Mouse (Mus musculus) fibroblast of lung, adult 2 months (primary cell): ENCODE data around the gene Arpp21.
"Not testable (repeated sequence)": the region's sequence is repeated elsewhere in the genome, so short reads cannot be mapped to it uniquely, and the experiment has no call there.

Experiments
- DNase-seq: peaks from one replicate; pipeline ENCODE4 v3.0.0-alpha.2; 2011; ENCODE audit warnings: low read depth

Arpp21 gene

DNA sequence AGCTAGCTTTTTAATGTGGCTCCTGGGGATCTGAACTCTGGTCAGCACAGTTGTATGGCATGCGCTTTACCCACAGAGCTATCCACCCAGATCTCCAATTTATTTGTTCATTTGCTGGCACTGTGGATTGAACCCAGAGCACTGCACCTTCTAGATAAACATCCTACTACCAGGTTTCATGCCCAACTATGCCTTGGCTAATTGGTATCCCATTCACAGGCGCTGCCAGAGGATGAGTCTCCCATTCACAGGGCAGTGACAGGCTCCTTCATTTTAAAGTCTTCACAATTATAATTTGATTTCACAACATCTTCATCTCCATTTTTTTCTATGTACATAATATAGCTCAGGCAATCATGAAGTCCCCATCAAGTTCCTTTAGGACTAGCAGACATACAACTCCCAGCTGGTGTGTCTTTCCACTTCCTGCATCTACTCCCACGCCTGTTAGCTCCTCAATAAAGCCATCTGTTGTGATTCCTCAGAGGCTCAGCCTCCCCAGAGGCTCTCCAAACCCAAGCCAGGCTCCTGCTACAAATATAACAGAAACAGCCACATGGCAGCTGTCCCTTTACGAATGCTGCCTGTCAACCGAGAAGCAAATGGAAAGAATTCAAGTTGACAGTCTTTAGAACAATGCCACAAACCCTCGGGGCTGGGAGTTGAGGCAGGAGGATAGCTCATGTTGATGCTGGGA lies 133.4 kb downstream of the Arpp21 start:
- DNase-seq, result no peak

GRCm38 (mm10) chr9:112100841-112101595 lies 134.7 kb downstream of the Arpp21 start:
- no peak for DNase-seq

GRCm38 (mm10) chr9:112098267-112098666 lies 137.5 kb downstream of the Arpp21 start:
- no peak for DNase-seq

DNA sequence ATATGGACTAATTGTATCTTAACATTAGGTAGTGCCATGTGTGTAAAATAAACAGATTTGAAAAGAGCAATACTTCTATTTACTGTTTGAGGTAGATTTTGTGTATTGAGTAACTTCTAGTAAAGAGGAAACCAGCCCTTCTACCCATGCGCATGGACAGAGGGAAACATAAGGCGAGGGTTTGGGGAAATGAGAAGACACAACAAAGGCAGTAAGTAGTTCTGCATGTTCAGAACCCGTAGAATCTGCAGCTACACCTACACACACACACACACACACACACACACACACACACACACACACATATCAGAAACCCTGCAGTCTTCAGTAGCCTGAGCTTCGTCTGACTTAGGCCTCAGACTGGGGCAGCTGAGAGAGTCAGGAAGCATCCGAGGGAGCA lies 140.0 kb downstream of the Arpp21 start:
- DNase-seq, result no peak

DNA sequence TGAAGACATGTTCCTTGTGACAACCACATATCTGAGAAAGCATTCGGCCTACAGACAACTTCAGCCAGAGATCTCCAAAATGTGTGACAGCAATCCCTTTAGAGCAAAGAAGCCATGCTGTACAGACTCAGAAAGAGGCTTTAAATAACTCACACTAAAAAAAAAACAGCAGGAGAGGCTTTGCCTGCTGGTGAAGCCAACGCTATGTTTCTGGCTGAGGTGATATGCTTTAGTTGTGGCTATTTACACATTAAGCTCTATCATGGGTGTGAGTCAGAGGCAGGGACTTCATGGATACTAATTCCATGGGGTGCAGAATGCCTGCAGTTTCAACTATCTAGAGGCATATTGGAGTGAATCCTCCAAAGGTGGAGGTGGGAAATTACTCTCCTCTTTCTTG lies 140.5 kb downstream of the Arpp21 start:
- no peak for DNase-seq

DNA sequence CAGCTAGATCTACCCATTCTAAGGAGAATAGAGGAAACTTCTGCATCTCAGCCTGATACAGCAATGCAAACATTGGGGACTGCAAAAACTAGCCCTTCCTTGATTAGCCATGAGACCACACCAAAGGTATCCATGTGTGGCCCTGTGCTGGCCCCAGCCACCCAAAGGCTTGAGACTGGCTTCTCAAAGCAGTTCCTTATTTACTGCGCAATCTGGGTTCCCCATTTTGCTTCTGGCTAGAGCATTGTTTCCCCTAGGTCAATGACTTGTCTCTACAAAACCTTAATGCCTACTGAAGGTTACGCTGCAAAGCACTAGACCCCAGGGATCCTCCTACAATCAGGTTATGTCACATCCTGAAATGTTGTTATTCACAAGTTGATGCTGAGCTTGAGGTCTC lies 156.8 kb downstream of the Arpp21 start:
- DNase-seq, result no peak

- no peak for DNase-seq
Measured at GRCm38 (mm10) chr9:112078453-112078852, 157.3 kb downstream of the Arpp21 start.

DNA sequence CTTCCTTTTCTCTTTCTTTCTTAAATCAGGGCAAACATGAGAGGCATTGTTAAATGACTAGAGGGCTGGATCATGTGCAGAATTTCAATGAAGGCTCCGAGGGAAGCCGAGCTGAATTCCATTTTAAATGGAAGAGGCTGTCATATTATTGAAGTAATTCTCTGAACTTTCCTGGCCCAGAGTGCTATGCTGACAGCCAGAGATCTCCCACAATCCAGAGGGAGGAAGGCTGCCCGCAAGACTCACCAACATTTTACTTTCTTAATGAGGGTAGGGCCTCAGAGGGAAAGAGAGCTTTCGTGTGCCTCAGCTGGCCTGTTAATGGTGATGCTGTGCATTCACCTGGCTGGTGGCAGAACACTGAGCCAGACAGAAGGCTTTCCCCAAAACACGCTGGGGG lies 160.5 kb downstream of the Arpp21 start:
- no peak for DNase-seq

GRCm38 (mm10) chr9:112074872-112075271 lies 160.9 kb downstream of the Arpp21 start:
- DNase-seq, result no peak

DNA sequence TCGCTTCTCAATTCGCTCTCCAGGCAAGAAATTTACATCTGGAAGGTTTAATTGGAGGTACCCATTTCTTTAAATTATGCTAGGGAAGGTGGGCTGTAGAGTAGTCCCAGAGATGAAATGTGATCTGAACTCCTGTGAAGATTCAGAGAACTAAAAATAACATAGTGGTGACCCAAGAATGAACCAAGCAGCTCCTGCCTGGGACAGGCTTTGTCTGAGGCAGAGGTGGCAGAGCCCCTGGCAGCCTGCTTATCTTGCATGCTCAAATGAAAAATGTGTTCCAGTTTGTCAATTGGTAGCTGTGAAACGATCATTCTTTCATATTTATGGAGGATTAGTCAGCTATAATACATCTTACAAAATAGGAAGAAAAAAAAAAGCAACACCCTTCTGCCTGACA lies 164.4 kb downstream of the Arpp21 start:
- DNase-seq, result no peak

GRCm38 (mm10) chr9:112070961-112071360 lies 164.8 kb downstream of the Arpp21 start:
- no peak for DNase-seq

- DNase-seq, result no peak
Measured at GRCm38 (mm10) chr9:112068250-112068649, 167.5 kb downstream of the Arpp21 start.

GRCm38 (mm10) chr9:112060696-112061425 lies 174.9 kb downstream of the Arpp21 start:
- DNase-seq, result no peak

DNA sequence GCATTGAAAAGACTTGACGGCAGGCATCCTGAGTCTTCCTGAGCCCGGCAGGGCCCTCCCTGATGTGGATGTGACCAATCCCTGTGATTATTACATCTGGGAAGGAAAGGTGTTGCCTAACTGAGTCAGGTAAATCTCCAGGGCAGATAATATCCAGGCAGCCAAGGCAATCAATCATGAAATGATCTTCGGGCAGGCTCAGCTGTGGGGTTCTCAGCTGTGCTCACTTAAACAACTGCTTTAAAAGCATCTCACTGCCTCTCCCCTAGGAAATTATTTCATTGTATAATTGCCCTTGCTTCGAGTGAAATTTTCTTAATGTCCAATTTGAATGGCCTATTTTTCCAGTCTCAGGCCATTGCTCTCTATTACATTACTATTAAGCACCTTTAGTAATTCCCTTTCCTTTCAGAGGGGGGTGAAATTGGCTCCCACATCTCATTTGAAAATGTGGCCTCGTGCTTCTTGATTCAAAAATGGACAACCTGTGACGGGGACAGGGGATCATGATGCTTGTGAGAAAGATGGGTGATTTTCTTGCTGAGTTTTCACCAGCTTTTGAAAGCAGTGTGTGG lies 180.8 kb downstream of the Arpp21 start:
- no peak for DNase-seq

DNA sequence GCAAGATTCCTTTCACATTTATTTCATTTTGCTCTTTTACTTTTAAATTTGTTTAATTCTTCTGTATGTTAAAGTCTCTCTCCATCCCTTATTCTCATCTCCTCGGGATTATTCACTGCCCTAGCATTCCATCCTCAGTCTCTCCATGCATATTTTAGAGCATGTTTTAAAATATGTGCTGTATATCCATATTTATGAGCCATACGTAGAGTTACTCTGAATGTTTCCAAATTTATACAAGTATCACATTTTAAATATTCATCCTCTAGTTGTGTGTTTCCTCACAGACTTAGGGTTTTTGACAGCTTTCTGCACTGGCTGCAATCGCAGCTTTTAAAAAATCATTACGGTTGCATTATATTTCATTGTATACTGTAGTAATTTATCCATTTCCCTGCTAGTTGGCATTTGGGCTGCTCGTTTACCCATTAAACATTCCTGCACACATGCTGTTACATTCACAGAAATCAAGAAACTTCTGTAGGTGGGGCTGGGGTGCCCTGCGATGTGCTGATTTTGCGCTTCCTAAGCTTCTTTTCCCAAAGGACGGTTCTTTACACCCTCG lies 187.8 kb downstream of the Arpp21 start:
- DNase-seq, result no peak

DNA sequence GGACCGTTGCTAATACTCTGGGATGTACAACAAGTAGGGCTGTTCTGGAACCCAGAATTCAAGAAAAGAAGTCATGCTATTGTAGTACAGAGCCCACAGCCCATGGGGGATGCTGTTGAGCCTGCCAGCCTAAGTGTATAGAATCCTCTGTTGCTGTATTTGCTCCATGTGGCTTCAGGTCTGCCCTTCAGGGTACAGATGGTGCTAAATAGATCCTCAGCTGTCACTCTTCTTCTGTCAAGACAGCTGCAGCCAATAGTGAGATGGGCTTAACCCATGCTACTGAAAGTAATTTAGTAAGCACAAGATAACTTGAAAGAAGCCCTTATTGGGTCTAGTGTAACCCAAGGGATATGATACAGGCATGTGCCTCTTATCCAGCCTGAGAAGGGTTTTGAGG lies 195.2 kb downstream of the Arpp21 start:
- no peak for DNase-seq

GRCm38 (mm10) chr9:112037732-112038131 lies 198.0 kb downstream of the Arpp21 start:
- no peak for DNase-seq

DNA sequence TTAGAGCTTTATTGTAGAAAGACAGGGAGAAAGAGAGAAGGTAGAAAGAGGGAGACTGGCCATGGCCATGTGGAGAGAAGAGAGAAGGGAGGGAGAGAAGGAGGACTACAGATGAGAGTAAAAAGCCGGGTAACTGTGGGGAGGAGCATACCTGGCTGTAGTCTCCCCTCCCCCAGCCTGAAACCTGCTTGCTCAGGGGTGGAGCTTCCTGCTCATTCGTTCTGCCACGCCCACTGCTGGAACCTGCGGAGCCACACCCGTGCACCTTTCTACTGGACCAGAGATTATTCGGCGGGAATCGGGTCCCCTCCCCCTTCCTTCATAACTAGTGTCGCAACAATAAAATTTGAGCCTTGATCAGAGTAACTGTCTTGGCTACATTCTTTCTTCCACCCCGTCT lies 201.9 kb downstream of the Arpp21 start:
- not testable (repeated sequence) for DNase-seq

- DNase-seq, result no peak
Measured at GRCm38 (mm10) chr9:112032169-112032568, 203.6 kb downstream of the Arpp21 start.

- DNase-seq, result no peak
Measured at GRCm38 (mm10) chr9:112023562-112024015, 212.1 kb downstream of the Arpp21 start.

DNA sequence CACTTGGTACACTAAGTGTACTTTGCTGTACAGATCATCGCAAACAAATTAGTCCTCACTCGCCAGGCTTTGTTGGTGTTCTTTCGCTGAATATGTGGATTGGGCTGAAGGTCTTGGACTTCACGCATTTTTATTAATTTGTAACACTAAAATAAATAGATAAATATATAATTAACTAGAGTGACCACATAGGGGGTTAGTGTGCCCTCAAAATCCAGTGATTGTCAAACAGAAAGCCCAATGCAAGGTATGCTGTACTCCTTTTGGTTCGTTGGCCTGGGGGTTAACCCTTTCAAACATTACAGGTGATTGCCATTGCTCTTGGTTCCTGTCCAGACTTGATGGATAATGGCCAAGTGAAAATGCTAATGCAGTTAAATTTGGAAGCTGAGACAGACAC lies 212.6 kb downstream of the Arpp21 start:
- DNase-seq, result no peak
